Mouse (Mus musculus): ENCODE data around the gene Usf3. TPM values are rescaled to one million over a fixed set of nuclear protein-coding genes. Genes with fewer than 3 reads are reported as not detected.

Usf3 gene
- polyA plus RNA-seq (2016; fragmentation: Nextera tagmentation; extraction: Ambion mirVana) = 3.6 and 4.5 TPM in 2 replicates

DNA sequence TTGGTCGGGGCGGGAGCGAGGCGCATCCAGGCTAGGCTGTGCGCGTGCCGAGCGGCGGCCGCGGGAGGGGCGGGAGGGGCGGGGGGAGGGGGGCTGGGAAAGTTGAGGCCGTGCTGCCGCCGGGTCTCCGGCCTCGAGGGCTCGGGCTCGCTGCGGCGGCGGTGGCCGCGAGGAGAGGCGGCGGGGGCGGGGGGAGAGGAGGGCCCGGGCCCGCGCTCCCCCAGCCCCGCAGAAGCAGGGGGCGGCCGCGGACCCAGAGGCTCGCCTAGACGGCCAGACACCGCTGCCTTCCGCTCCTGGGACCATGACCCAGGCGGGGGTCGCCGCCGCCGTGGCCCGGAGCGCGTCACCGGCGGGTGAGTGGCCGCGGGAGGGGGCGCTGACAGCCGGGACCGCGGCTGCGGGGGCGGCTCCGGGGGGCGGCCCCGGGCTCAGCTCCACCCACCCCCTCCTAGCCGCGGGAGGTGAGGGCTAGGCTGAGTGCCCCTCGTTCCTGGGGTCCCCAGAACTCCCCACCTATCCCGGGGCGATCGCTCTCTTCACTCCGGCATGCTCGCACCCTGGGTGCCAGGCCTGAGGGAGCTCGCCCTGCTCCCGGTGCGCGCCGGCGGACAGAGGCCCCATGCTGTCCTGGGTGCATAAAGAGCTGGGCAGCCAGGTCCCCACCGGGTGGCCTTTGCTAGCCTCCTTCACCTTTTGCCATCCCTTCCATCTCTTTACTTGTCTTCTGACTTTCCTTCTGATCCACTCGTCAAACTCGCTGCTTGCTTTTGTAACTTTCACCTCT, at the start of gene Usf3:
Gene Usf3 (plus strand): TSS at position 92 of the 787 bp plus-strand sequence.
- ATAC-seq (ENCODE audit: insufficient number of reproducible peaks, insufficient read depth, low FRiP score, low TSS enrichment, low read depth) = peak; percentile 62
- WGBS = under 1% methylated on average over 49 of the region's 77 CpGs

DNA sequence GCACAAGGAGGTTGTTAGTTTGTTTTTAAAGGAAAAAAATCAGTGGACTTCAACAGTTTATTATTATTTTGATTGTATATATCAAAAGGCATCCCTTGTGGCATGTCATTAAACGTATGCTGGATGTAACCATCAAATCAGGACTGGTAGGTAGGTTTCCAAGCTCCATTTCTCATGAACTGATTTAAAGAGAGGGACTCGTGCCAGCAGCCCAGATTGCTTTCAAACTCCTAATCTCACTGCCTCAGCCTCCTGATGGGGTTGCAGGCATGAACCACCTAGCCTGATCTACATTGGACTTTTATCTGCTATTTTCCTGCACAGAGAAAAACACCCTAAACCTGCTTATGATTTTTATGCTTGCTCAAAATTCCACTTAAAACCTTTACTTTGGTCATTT, 49.3 kb upstream of the Usf3 start:
- 88% methylated on average over 2 of the region's 2 CpGs for WGBS

More for the DNA sequence above, at the start of gene Usf3:
- Histone ChIP-seq H3K9ac (replicated peaks) (peak within 1 kb of the TSS; percentile 95), H3K4me3 (replicated peaks) (peak within 1 kb of the TSS; percentile 88), H3K9me3 (no peaks in the 10 kb centered on the region), H3K36me3 (no peaks in the 10 kb centered on the region), H3K4me2 (peak within 1 kb of the TSS; percentile 69), H3K4me1 (replicated peaks) (peaks cover 17% of the 10 kb centered on the region), H3K27me3 (no peaks in the 10 kb centered on the region), H3K27ac (peak within 1 kb of the TSS; percentile 95)

DNA sequence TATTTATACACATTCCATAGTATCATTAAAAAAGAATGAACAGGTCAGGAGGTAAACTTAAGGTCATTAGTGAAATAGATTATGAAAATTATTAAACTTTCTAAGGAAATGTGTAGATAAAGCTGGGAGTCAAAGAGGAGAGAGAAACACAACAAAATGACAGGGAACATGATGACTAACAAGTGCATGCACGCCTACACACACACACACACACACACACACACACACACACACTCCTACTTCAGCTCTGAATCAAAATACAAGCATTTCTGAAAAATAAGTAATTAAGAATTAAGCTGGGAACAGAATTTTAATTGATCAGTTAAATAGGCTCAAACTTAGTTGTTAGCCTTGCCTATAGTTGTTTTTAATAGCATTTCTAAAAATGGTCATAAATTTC, 48.3 kb upstream of the Usf3 start:
- 84% methylated on average over 1 of the region's 1 CpGs for WGBS
- H3K9me3 ChIP-seq = no peaks in the 10 kb centered on the region
- no peak overlapping the region for H3K27ac ChIP-seq
- 0 out of 2 replicates have a peak, but pooled peaks cover 3% of the 10 kb centered on the region for H3K4me1 ChIP-seq (replicated peaks)
- no peaks in the 10 kb centered on the region for H3K36me3 ChIP-seq
- H3K4me3 ChIP-seq (replicated peaks) = no peak overlapping the region
- H3K9ac ChIP-seq (replicated peaks) = no peak overlapping the region
- H3K27me3 ChIP-seq = no peaks in the 10 kb centered on the region
- no peak overlapping the region for H3K4me2 ChIP-seq
- ATAC-seq (ENCODE audit: insufficient number of reproducible peaks, insufficient read depth, low FRiP score, low TSS enrichment, low read depth) = no peak

More for the DNA sequence above, 49.3 kb upstream of the Usf3 start:
- Histone ChIP-seq H3K27me3 (no peaks in the 10 kb centered on the region), H3K9ac (replicated peaks) (no peak overlapping the region), H3K9me3 (no peaks in the 10 kb centered on the region), H3K4me3 (replicated peaks) (no peak overlapping the region), H3K36me3 (no peaks in the 10 kb centered on the region), H3K4me2 (no peak overlapping the region), H3K27ac (no peak overlapping the region), H3K4me1 (replicated peaks) (0 out of 2 replicates have a peak, but pooled peaks cover 3% of the 10 kb centered on the region)
- no peak for ATAC-seq (ENCODE audit: insufficient number of reproducible peaks, insufficient read depth, low FRiP score, low TSS enrichment, low read depth)

DNA sequence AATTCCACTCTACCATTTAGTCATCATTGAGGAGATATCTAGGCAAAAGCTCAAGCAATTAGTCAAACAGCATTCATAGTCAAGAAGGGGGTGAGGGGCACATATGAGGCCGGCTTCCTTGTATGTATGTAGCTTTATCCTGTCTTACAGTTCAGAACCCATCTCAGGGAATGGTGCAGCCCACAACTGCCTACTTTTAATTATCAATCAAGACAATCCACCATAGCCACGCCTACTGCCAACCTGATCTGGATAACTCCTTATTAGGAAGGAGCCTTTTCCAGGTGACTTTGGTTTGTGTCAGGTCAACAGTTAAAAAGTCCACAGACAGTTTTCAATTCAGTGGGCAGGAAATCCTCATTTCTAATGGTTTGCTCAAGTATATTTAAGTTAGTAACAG, 47.6 kb upstream of the Usf3 start:
- Histone ChIP-seq H3K27ac (no peak overlapping the region), H3K4me2 (no peak overlapping the region), H3K4me1 (replicated peaks) (0 out of 2 replicates have a peak, but pooled peaks cover 3% of the 10 kb centered on the region), H3K27me3 (no peaks in the 10 kb centered on the region), H3K9ac (replicated peaks) (no peak overlapping the region), H3K9me3 (no peaks in the 10 kb centered on the region), H3K36me3 (no peaks in the 10 kb centered on the region), H3K4me3 (replicated peaks) (no peak overlapping the region)
- WGBS = 86% methylated on average over 2 of the region's 2 CpGs
- no peak for ATAC-seq (ENCODE audit: insufficient number of reproducible peaks, insufficient read depth, low FRiP score, low TSS enrichment, low read depth)

DNA sequence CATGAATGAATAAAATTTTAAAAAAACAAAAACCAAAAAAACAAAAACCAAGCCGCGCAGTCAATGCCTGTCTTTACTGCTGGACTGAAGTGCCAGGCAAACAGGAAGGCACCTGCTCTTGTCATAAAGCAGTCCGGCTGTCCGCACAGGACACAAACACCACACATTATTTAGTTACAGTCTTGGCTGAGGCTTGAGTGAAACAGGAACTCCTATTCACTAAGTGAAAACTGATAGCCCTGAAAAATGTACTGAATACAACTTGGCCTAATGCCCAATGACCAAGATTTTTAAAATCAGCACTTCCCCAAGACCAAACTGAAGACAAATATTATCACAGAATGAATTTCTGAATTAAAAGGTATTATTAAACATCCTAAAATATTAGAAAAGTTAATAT, 46.6 kb upstream of the Usf3 start:
- Histone ChIP-seq H3K36me3 (no peaks in the 10 kb centered on the region), H3K4me2 (no peak overlapping the region), H3K9ac (replicated peaks) (no peak overlapping the region), H3K27ac (no peak overlapping the region), H3K9me3 (no peaks in the 10 kb centered on the region), H3K4me1 (replicated peaks) (0 out of 2 replicates have a peak, but pooled peaks cover 3% of the 10 kb centered on the region), H3K27me3 (no peaks in the 10 kb centered on the region), H3K4me3 (replicated peaks) (no peak overlapping the region)
- 75% methylated on average over 4 of the region's 4 CpGs for WGBS
- no peak for ATAC-seq (ENCODE audit: insufficient number of reproducible peaks, insufficient read depth, low FRiP score, low TSS enrichment, low read depth)

DNA sequence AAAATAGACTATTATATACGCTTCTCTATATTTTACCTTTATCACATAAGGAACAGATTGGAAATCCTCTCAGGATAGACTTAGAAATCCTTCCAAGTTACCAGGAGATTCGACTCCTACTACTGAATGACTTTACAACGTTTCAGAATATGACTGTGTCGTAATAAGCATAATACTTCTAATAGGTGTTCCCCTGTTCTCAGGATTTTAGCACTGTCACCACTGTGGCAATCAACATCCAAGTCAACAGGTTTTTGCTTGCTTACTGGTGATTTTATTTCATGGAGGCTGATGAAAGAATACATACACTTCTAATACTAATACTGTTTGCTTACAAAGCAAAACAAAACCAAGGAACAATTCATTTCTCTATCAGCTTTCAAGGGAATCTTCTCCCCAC, 40.7 kb upstream of the Usf3 start:
- Histone ChIP-seq H3K27ac (no peak overlapping the region), H3K9ac (replicated peaks) (no peak overlapping the region), H3K4me1 (replicated peaks) (no peaks in the 10 kb centered on the region), H3K9me3 (no peaks in the 10 kb centered on the region), H3K36me3 (no peaks in the 10 kb centered on the region), H3K4me2 (no peak overlapping the region), H3K27me3 (no peaks in the 10 kb centered on the region), H3K4me3 (replicated peaks) (no peak overlapping the region)
- no peak for ATAC-seq (ENCODE audit: insufficient number of reproducible peaks, insufficient read depth, low FRiP score, low TSS enrichment, low read depth)
- WGBS = 85% methylated on average over 4 of the region's 4 CpGs

DNA sequence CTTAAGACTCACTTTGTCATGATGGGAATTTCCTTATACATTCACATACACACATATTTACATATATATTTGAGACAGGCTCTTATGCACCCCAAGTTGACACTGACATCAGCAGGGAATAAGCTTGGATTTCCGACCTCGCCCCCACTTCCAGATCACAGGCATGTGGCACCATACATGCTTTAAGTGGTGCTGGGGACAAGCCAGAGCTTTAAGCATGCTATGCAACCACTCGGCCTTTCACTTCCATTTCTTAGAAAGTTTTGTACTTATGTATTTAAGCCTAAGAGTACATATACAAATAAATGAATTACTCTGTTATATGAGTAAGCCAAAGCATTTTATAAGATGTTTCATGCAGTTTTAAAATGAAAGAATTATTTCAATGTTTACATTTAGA, 39.9 kb upstream of the Usf3 start:
- Histone ChIP-seq H3K27ac (no peak overlapping the region), H3K4me2 (no peak overlapping the region), H3K9me3 (no peaks in the 10 kb centered on the region), H3K4me1 (replicated peaks) (peaks cover 7% of the 10 kb centered on the region), H3K27me3 (no peaks in the 10 kb centered on the region), H3K4me3 (replicated peaks) (no peak overlapping the region), H3K9ac (replicated peaks) (no peak overlapping the region), H3K36me3 (no peaks in the 10 kb centered on the region)
- no peak for ATAC-seq (ENCODE audit: insufficient number of reproducible peaks, insufficient read depth, low FRiP score, low TSS enrichment, low read depth)
- 88% methylated on average over 3 of the region's 3 CpGs for WGBS

DNA sequence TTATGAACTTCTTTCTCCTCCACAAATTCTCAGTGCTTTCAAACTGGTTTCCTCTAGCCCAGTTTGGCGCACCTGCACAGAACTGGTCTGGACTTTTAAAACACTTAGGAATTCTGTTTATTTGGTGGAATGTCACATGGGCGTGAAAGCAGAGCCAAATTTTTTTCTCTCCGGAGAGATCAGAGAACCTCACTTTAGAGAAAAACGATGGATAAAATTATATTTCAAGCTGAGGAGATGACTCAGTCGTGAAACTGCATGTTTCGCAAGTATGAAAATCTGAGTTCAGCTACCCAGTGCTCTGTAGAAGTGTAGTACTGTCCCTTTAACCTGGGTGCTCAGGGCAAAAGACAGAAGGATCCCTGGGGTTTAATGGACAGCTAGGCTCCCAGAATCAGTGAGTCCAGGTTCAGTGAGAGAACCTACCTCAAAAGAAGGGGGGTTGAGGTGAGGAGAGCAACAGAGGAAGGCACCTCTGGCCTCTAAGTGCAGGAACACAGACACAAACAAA, 36.5 kb upstream of the Usf3 start:
- H3K27me3 ChIP-seq = no peaks in the 10 kb centered on the region
- H3K4me3 ChIP-seq (replicated peaks) = no peak overlapping the region
- H3K9ac ChIP-seq (replicated peaks) = no peak overlapping the region
- H3K9me3 ChIP-seq = no peaks in the 10 kb centered on the region
- H3K4me1 ChIP-seq (replicated peaks) = peaks cover 11% of the 10 kb centered on the region
- no peak overlapping the region for H3K27ac ChIP-seq
- 85% methylated on average over 6 of the region's 6 CpGs for WGBS
- no peaks in the 10 kb centered on the region for H3K36me3 ChIP-seq
- H3K4me2 ChIP-seq = no peak overlapping the region
- no peak for ATAC-seq (ENCODE audit: insufficient number of reproducible peaks, insufficient read depth, low FRiP score, low TSS enrichment, low read depth)

DNA sequence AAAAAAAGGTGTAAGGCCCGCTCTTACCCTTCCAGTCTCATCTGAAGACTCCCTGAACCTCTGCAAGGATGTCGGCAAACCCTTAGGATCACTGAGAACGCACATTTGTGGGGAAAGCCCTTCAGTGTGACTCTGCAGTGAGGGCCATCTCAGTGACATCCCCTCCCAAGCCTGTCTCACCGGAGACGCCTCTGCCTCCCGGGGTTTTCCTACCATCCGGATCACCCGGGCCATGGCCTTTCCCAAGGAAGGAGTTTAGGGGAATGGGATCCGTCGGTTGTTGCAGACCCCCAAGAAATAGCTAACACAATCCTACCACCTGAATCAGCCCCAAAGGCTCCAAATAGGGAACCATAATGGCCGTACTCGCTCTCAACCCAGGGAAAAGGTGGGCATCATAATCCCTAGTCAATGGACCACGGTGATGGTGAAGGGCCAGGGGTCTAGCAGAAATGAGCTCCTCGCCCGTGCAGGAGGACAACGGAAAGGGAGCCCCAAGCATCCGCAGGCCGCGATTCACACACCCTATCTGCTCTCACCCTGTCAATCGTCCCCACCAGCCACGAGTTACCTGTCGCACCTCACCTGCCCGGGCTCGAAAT, 34.6 kb upstream of the Usf3 start:
- 2% methylated on average over 24 of the region's 24 CpGs for WGBS
- ATAC-seq (ENCODE audit: insufficient number of reproducible peaks, insufficient read depth, low FRiP score, low TSS enrichment, low read depth) = peak; percentile 44; the same call in 1 of the 2 replicates
- H3K27ac ChIP-seq = peak overlapping the region; percentile 97

DNA sequence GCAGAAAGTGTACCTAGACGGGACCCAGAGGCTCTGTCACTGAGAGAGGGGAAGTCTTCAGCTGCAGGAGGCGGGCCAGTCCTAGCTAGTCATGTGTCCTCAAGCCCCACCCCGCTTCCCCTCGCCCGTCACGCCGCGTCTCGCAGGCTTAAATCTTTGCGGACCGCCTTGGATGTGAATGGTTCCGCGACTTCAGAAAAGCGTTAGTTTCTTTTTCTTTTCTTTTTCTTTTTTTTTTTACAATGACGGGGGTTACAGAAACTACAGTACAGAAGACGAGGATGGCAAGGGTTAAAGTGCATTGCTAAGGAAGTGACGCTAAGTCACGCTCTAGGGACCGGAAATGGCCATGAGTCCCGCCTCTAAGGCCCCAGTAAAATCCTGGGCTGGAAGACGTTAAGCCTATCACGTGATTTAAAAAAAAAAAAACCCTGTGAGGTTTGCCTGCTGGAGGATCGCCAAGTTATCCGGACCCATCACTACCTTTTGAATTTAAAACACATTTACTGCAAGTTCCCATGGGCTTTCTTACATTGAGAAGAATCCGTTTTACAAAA, 34.0 kb upstream of the Usf3 start:
- Histone ChIP-seq H3K27me3 (no peaks in the 10 kb centered on the region), H3K4me1 (replicated peaks) (peaks cover 13% of the 10 kb centered on the region), H3K4me2 (peak overlapping the region; percentile 94), H3K27ac (peak overlapping the region; percentile 97), H3K4me3 (replicated peaks) (peak overlapping the region; percentile 95), H3K9ac (replicated peaks) (peak overlapping the region; percentile 90), H3K36me3 (no peaks in the 10 kb centered on the region), H3K9me3 (no peaks in the 10 kb centered on the region)
- under 1% methylated on average over 25 of the region's 25 CpGs for WGBS
- ATAC-seq (ENCODE audit: insufficient number of reproducible peaks, insufficient read depth, low FRiP score, low TSS enrichment, low read depth) = peak; percentile 87

More for the DNA sequence above, 34.6 kb upstream of the Usf3 start:
- Histone ChIP-seq H3K27me3 (no peaks in the 10 kb centered on the region), H3K9ac (replicated peaks) (peak overlapping the region; percentile 82), H3K4me2 (peak overlapping the region; percentile 94), H3K4me1 (replicated peaks) (peaks cover 13% of the 10 kb centered on the region), H3K36me3 (no peaks in the 10 kb centered on the region), H3K9me3 (no peaks in the 10 kb centered on the region), H3K4me3 (replicated peaks) (peak overlapping the region; percentile 95)

DNA sequence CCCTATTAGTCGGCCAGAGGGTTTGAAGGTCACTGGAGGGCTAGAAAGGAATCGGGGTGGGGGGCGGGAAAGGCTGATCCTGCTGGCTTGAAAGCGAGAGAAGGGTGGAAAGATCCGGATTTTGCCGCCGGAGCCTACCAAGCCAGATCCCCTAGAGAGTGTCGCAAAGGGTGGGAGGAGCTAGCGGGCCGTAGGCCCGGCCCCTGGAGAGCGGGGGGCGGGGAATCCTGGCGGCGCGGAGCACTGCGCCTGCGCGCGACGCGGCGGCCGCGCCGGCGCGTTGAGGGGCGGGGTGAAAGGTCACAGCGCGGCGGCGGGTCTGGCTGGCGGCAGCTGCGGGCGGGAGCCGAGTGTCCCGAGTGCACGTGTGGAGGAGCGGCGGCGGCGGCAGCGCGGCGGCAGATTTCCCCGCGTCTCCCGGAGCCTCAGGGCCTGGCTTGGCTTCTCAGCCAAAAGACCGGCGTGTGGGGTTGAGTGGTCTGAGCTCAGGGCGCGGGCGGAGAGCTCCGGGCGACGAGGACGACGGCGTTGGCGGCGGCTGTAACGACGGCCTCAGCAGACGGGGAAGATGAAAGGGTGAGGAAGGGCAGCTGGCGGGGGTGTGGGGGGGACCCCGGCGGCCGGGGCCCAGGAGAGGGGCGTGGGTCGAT, 33.4 kb upstream of the Usf3 start, which contains the start of the genes Atp6v1a and Naa50:
Gene Atp6v1a (minus strand): TSS at position 170 of the 650 bp plus-strand sequence.
Gene Naa50 (plus strand): TSS at position 295 of the 650 bp plus-strand sequence.
- Histone ChIP-seq H3K4me3 (replicated peaks) (peak within 1 kb of the TSS; percentile 95), H3K27ac (peak within 1 kb of the TSS; percentile 97), H3K9me3 (no peaks in the 10 kb centered on the region), H3K27me3 (no peaks in the 10 kb centered on the region), H3K4me2 (peak within 1 kb of the TSS; percentile 94), H3K9ac (replicated peaks) (peak within 1 kb of the TSS; percentile 90), H3K4me1 (replicated peaks) (peaks cover 13% of the 10 kb centered on the region), H3K36me3 (no peaks in the 10 kb centered on the region)
- under 1% methylated on average over 71 of the region's 71 CpGs for WGBS
- ATAC-seq (ENCODE audit: insufficient number of reproducible peaks, insufficient read depth, low FRiP score, low TSS enrichment, low read depth) = peak; percentile 86
